Mouse (Mus musculus) MEL (cell line): ENCODE data around the gene Proca1. TPM values are rescaled to one million over a fixed set of nuclear protein-coding genes. Genes with fewer than 3 reads are reported as not detected.
A peak's percentile ranks its signal among the peaks of the same experiment; 100 is the strongest.

Source experiments
- DNase-seq: peaks from one replicate; pipeline ENCODE4 v3.0.0; 2011; ENCODE audit warnings: low read depth, low spot score
- H3K27ac ChIP-seq: 2 replicates; pipeline ENCODE4 v1.5.1; 2012; ENCODE audit warnings: low read depth, mild to moderate bottlenecking, control low read depth, low read length, moderate library complexity; ENCODE audit not compliant: control insufficient read depth
- H3K27me3 ChIP-seq, 2 experiments: fragments of 150-350 bp in 1 of 2; sonication (generic) in 1 of 2; 2 replicates each; pipeline ENCODE4 v1.6.1; 2012; ENCODE audit warnings: low read length in 2 of 2, mild to moderate bottlenecking in 2 of 2, improper control_type of control experiment in 1 of 2, moderate library complexity in 1 of 2; ENCODE audit not compliant: insufficient read depth in 2 of 2, control insufficient read depth in 1 of 2
- H3K36me3 ChIP-seq, 2 experiments: 2 replicates each; pipeline ENCODE4 v1.6.1; 2012 to 2014; ENCODE audit warnings: low read length in 2 of 2, improper control_type of control experiment in 1 of 2, inconsistent platforms in 1 of 2, mild to moderate bottlenecking in 1 of 2; ENCODE audit not compliant: insufficient read depth in 2 of 2, control insufficient read depth in 1 of 2
- H3K4me1 ChIP-seq, 2 experiments: fragments of 150-350 bp in 1 of 2; sonication (generic) in 1 of 2; 2 replicates each; pipeline ENCODE4 v1.6.1; 2012; ENCODE audit warnings: low read length in 2 of 2, improper control_type of control experiment in 1 of 2, mild to moderate bottlenecking in 1 of 2; ENCODE audit not compliant: insufficient read depth in 2 of 2, control insufficient read depth in 1 of 2
- H3K4me3 ChIP-seq, 2 experiments: fragments of 150-350 bp in 1 of 2; sonication (generic) in 1 of 2; 2 replicates each; pipeline ENCODE4 v1.5.1; 2012; ENCODE audit warnings: low read depth in 2 of 2, low read length in 2 of 2, mild to moderate bottlenecking in 2 of 2, moderate library complexity in 2 of 2, control low read depth in 1 of 2, improper control_type of control experiment in 1 of 2; ENCODE audit not compliant: control insufficient read depth in 1 of 2, insufficient read depth in 1 of 2
- H3K79me2 ChIP-seq: 2 replicates; pipeline ENCODE4 v1.6.1; 2012; ENCODE audit warnings: mild to moderate bottlenecking, low read length, moderate library complexity; ENCODE audit not compliant: control insufficient read depth, poor library complexity, insufficient read depth
- H3K9ac ChIP-seq: 2 replicates; pipeline ENCODE4 v1.6.1; 2012; ENCODE audit warnings: low read depth, mild to moderate bottlenecking, control low read depth, low read length, moderate library complexity; ENCODE audit not compliant: control insufficient read depth, poor library complexity, severe bottlenecking
- H3K9me3 ChIP-seq: fragments of 150-350 bp; sonication (generic); replicated peaks from 2 replicates; pipeline ENCODE4 v1.6.1; 2012; ENCODE audit warnings: mild to moderate bottlenecking, low read length, improper control_type of control experiment, moderate library complexity; ENCODE audit not compliant: insufficient read depth
- CHD1 ChIP-seq: IDR thresholded peaks from 2 replicates; pipeline ENCODE4 v1.6.1; 2012; ENCODE audit warnings: low read depth, mild to moderate bottlenecking, inconsistent platforms, low read length, improper control_type of control experiment
- CHD2 ChIP-seq: IDR thresholded peaks from 2 replicates; pipeline ENCODE4 v1.6.1; 2011; ENCODE audit warnings: low read length, improper control_type of control experiment
- CTCF ChIP-seq, 3 experiments: IDR thresholded peaks in 2 of 3; conservative IDR thresholded peaks in 1 of 3; 2 replicates each; pipeline ENCODE4 v1.5.1; 2011 to 2012; ENCODE audit warnings: low read length in 3 of 3, low read depth in 2 of 3, mild to moderate bottlenecking in 2 of 3, improper control_type of control experiment in 1 of 3, inconsistent platforms in 1 of 3, mixed read lengths in 1 of 3, moderate library complexity in 1 of 3; ENCODE audit not compliant: control insufficient read depth in 1 of 3, insufficient read depth in 1 of 3, poor library complexity in 1 of 3, severe bottlenecking in 1 of 3
- EP300 ChIP-seq, 2 experiments: IDR thresholded peaks; 2 replicates each; pipeline ENCODE4 v1.6.1; 2011; ENCODE audit warnings: improper control_type of control experiment in 2 of 2, low read length in 2 of 2, low read depth in 1 of 2, mild to moderate bottlenecking in 1 of 2
- ETS1 ChIP-seq: IDR thresholded peaks from 2 replicates; pipeline ENCODE4 v1.6.1; 2012; ENCODE audit warnings: low read depth, mild to moderate bottlenecking, inconsistent platforms, low read length, improper control_type of control experiment, moderate library complexity
- HCFC1 ChIP-seq: IDR thresholded peaks from 2 replicates; pipeline ENCODE4 v1.6.1; 2012; ENCODE audit warnings: low read depth, mild to moderate bottlenecking, inconsistent platforms, low read length, improper control_type of control experiment, moderate library complexity
- MAZ ChIP-seq: IDR thresholded peaks from 2 replicates; pipeline ENCODE4 v1.6.1; 2012; ENCODE audit warnings: low read depth, mild to moderate bottlenecking, inconsistent platforms, low read length, improper control_type of control experiment
- MEF2A ChIP-seq: IDR thresholded peaks from 2 replicates; pipeline ENCODE4 v1.6.1; 2014; ENCODE audit warnings: low read depth, mild to moderate bottlenecking, inconsistent platforms, low read length, improper control_type of control experiment; ENCODE audit not compliant: poor library complexity, insufficient replicate concordance, severe bottlenecking; ENCODE audit errors: extremely low read depth
- MXI1 ChIP-seq: IDR thresholded peaks from 2 replicates; pipeline ENCODE4 v1.6.1; 2011; ENCODE audit warnings: mild to moderate bottlenecking, low read depth, low read length, improper control_type of control experiment
- MYB ChIP-seq: IDR thresholded peaks from 2 replicates; pipeline ENCODE4 v1.6.1; 2011; ENCODE audit warnings: mild to moderate bottlenecking, low read depth, low read length, improper control_type of control experiment
- MYC ChIP-seq: IDR thresholded peaks from 2 replicates; pipeline ENCODE4 v1.6.1; 2011; ENCODE audit warnings: low read depth, mild to moderate bottlenecking, low read length, improper control_type of control experiment, moderate library complexity
- NELFE ChIP-seq: IDR thresholded peaks from 2 replicates; pipeline ENCODE4 v1.6.1; 2011; ENCODE audit warnings: low read depth, low read length, improper control_type of control experiment
- NRF1 ChIP-seq: IDR thresholded peaks from 2 replicates; pipeline ENCODE4 v1.6.1; 2014; ENCODE audit warnings: low read depth, mild to moderate bottlenecking, inconsistent platforms, low read length, improper control_type of control experiment, moderate library complexity; ENCODE audit not compliant: poor library complexity, insufficient read depth, severe bottlenecking
- POLR2A ChIP-seq, 2 experiments: IDR thresholded peaks; 2 replicates each; pipeline ENCODE4 v1.6.1; 2011 to 2012; ENCODE audit warnings: low read length in 2 of 2, mild to moderate bottlenecking in 2 of 2, control low read depth in 1 of 2, improper control_type of control experiment in 1 of 2, low read depth in 1 of 2, moderate library complexity in 1 of 2; ENCODE audit not compliant: control insufficient read depth in 1 of 2, insufficient read depth in 1 of 2, poor library complexity in 1 of 2
- POLR2AphosphoS2 ChIP-seq: IDR thresholded peaks from 2 replicates; pipeline ENCODE4 v1.6.1; 2011; ENCODE audit warnings: low read length, improper control_type of control experiment
- POLR2AphosphoS5 ChIP-seq: IDR thresholded peaks from 2 replicates; pipeline ENCODE4 v1.6.1; 2012; ENCODE audit warnings: low read depth, borderline replicate concordance, mild to moderate bottlenecking, inconsistent platforms, low read length, moderate library complexity, mixed read lengths
- RCOR1 ChIP-seq: IDR thresholded peaks from 2 replicates; pipeline ENCODE4 v1.6.1; 2012; ENCODE audit warnings: low read depth, mild to moderate bottlenecking, inconsistent platforms, low read length, improper control_type of control experiment
- SIN3A ChIP-seq: IDR thresholded peaks from 2 replicates; pipeline ENCODE4 v1.6.1; 2012; ENCODE audit warnings: low read length, improper control_type of control experiment, inconsistent platforms
- SMC3 ChIP-seq: IDR thresholded peaks from 2 replicates; pipeline ENCODE4 v1.6.1; 2011; ENCODE audit warnings: low read depth, low read length, improper control_type of control experiment
- TAL1 ChIP-seq: IDR thresholded peaks from 2 replicates; pipeline ENCODE4 v1.6.1; 2012; ENCODE audit warnings: mild to moderate bottlenecking, inconsistent platforms, low read length, moderate library complexity, mixed read lengths
- TBP ChIP-seq: IDR thresholded peaks from 2 replicates; pipeline ENCODE4 v1.8.0; 2011; ENCODE audit warnings: low read depth, low read length, improper control_type of control experiment
- TCF12 ChIP-seq: IDR thresholded peaks from 2 replicates; pipeline ENCODE4 v1.6.1; 2014; ENCODE audit warnings: low read depth, mild to moderate bottlenecking, inconsistent platforms, low read length, improper control_type of control experiment, moderate library complexity
- ZMIZ1 ChIP-seq: IDR thresholded peaks from 2 replicates; pipeline ENCODE4 v1.6.1; 2012; ENCODE audit warnings: low read depth, mild to moderate bottlenecking, inconsistent platforms, low read length, improper control_type of control experiment, moderate library complexity
- ZNF384 ChIP-seq: IDR thresholded peaks from 2 replicates; pipeline ENCODE4 v1.6.1; 2012; ENCODE audit warnings: low read depth, mild to moderate bottlenecking, inconsistent platforms, low read length, improper control_type of control experiment
- polyA plus RNA-seq, 2 experiments: library from polyadenylated mRNA; stranded (reverse) in 1 of 2; unstranded in 1 of 2; fragments of >175 nt in 1 of 2; fragments of >200 nt in 1 of 2; gene quantifications; 2 replicates each; pipeline versions ENCODE4 v1.2.1 to v1.2.4; 2012; ENCODE audit warnings: low replicate concordance in 2 of 2, low read depth in 1 of 2; ENCODE audit not compliant: insufficient read length in 2 of 2, insufficient read depth in 1 of 2, missing spikeins in 1 of 2
- total RNA-seq: library from RNA; depleted of rRNA; stranded (reverse); fragments of 300-350 nt; gene quantifications from 2 replicates; pipeline ENCODE4 v1.2.3, GENCODE M21; 2012

Gene Proca1
- total and polyA plus RNA-seq, 3 experiments = 0.15 to 0.54 TPM; not detected in 1

GRCm38 (mm10) chr11:78179438-78179999 lies 13.7 kb upstream of the Proca1 start (continued):
- TF ChIP-seq POLR2AphosphoS5 = peak; percentile 27; the same call in 1 of the 2 replicates
- TF ChIP-seq NRF1 = no peak
- TF ChIP-seq SIN3A = no peak; the same call in 1 of the 2 replicates
- peak; percentile 11; the same call in 1 of the 2 replicates for TF ChIP-seq TAL1
- peak; percentile 8; the same call in 1 of the 2 replicates for TF ChIP-seq MXI1
- TF ChIP-seq TBP = no peak
- TF ChIP-seq CHD1 = no peak
- no peak; the same call in 1 of the 2 replicates for TF ChIP-seq NELFE
- no peak for TF ChIP-seq ZNF384

GRCm38 (mm10) chr11:78180081-78180761 lies 13.0 kb upstream of the Proca1 start:
- peak; percentile 20; the same call in 1 of the 2 replicates for TF ChIP-seq SMC3
- TF ChIP-seq MYB = 0 out of 2 replicates have a peak, but pooled peaks have one; percentile 8
- no peak for TF ChIP-seq RCOR1
- TF ChIP-seq ZNF384 = no peak
- 0 out of 2 replicates have a peak, but pooled peaks have one; percentile 24 for TF ChIP-seq NELFE
- TF ChIP-seq TCF12 = no peak
- TF ChIP-seq MYC = peak; percentile 57; the same call in 1 of the 2 replicates
- TF ChIP-seq CTCF (IDR thresholded peaks at IDR 0.05 in 2 of 3, conservative IDR thresholded peaks at IDR 0.05 in 1 of 3; ENCODE audit: control insufficient read depth in 1 of 3, insufficient read depth in 1 of 3, low read depth in 2 of 3, low read length in 3 of 3, poor library complexity in 1 of 3, severe bottlenecking in 1 of 3) = no peak
- TF ChIP-seq ETS1 = peak; percentile 30; the same call in 1 of the 2 replicates
- TF ChIP-seq MEF2A = 0 out of 2 replicates have a peak, but pooled peaks have one; percentile 32
- peak; percentile 13 to 25; a peak in 1 of 4 replicates for TF ChIP-seq POLR2A (IDR thresholded peaks at IDR 0.05; ENCODE audit: control insufficient read depth in 1 of 2, insufficient read depth in 1 of 2, low read depth in 1 of 2, low read length in 2 of 2, poor library complexity in 1 of 2)
- no peak for TF ChIP-seq HCFC1
- peak; percentile 74 for TF ChIP-seq ZMIZ1
- peak; percentile 5 for TF ChIP-seq CHD2
- TF ChIP-seq NRF1 = no peak
- TF ChIP-seq POLR2AphosphoS2 = peak; percentile 21; the same call in 1 of the 2 replicates
- peak in 1 of 2 experiments; percentile 14; a peak in 1 of 4 replicates for TF ChIP-seq EP300 (IDR thresholded peaks at IDR 0.05; ENCODE audit: low read depth in 1 of 2, low read length in 2 of 2)
- no peak for TF ChIP-seq MAZ
- Histone ChIP-seq H3K36me3 (peaks cover 12 to 36% of the 10 kb centered on the region in 2 experiments), H3K9ac (peak overlapping the region; percentile 89), H3K27ac (peak overlapping the region; percentile 96), H3K27me3 (no peaks in the 10 kb centered on the region), H3K79me2 (peaks cover 32% of the 10 kb centered on the region), H3K9me3 (no peaks in the 10 kb centered on the region), H3K4me3 (peak overlapping the region in 1 of 2 experiments; percentile 81; a peak in 2 of 4 replicates), H3K4me1 (peaks cover 4 to 16% of the 10 kb centered on the region in 2 experiments; a peak in 3 of 4 replicates)
- DNase-seq = peak; percentile 74
